Mouse (Mus musculus) left cerebral cortex, adult 18-20 months (tissue): Measurements from ENCODE around the gene Gse1. TPM values are rescaled to one million over a fixed set of nuclear protein-coding genes. Genes with fewer than 3 reads are reported as not detected.

Experiments
- DNase-seq, 2 experiments: peaks; one replicate each; pipeline ENCODE4 v3.0.0; 2021 to 2022; ENCODE audit warnings: low spot score in 2 of 2, mixed read lengths in 1 of 2
- total RNA-seq, 2 experiments: library from RNA; stranded (reverse); gene quantifications; 2 replicates each; pipeline ENCODE4 v1.2.3; 2021

The Gse1 gene
- total RNA-seq, 2 experiments from 2014 or later = 79.8 to 90.8 TPM

- DNase-seq = peak; percentile 98
These were observed 360.9 kb downstream of the Gse1 start, which contains the start of gene Gins2 for GRCm38 (mm10) chr8:120588908-120589771. TSS of gene Gins2 (minus strand) at chr8:120589304.

- no peak for DNase-seq
These were observed 361.7 kb downstream of the Gse1 start for GRCm38 (mm10) chr8:120589921-120590320.

GRCm38 (mm10) chr8:120591587-120592292 lies 363.5 kb downstream of the Gse1 start:
- no peak for DNase-seq

- DNase-seq = no peak
These were observed 366.3 kb downstream of the Gse1 start for GRCm38 (mm10) chr8:120594571-120594970.

- DNase-seq = peak; percentile 54 to 60
These were observed 367.7 kb downstream of the Gse1 start for GRCm38 (mm10) chr8:120595963-120596362.

GRCm38 (mm10) chr8:120598579-120598978 lies 370.3 kb downstream of the Gse1 start:
- DNase-seq = peak; percentile 79 to 91

GRCm38 (mm10) chr8:120599504-120599903 lies 371.2 kb downstream of the Gse1 start:
- DNase-seq = peak; percentile 77 to 85

- no peak for DNase-seq
These were observed 374.4 kb downstream of the Gse1 start for GRCm38 (mm10) chr8:120602672-120603071.

- no peak for DNase-seq
These were observed 379.2 kb downstream of the Gse1 start for GRCm38 (mm10) chr8:120607460-120607859.

GRCm38 (mm10) chr8:120607885-120608284 lies 379.6 kb downstream of the Gse1 start:
- DNase-seq = peak; percentile 73 to 87

- no peak for DNase-seq
These were observed 382.6 kb downstream of the Gse1 start for GRCm38 (mm10) chr8:120610824-120611223.

- no peak for DNase-seq
These were observed 386.2 kb downstream of the Gse1 start for GRCm38 (mm10) chr8:120614491-120614890.

GRCm38 (mm10) chr8:120616663-120617626 lies 388.7 kb downstream of the Gse1 start:
- DNase-seq = no peak

GRCm38 (mm10) chr8:120618110-120618509 lies 389.9 kb downstream of the Gse1 start:
- DNase-seq = peak; percentile 65 to 74

GRCm38 (mm10) chr8:120619235-120620180 lies 391.3 kb downstream of the Gse1 start:
- peak; percentile 18 to 28 for DNase-seq

GRCm38 (mm10) chr8:120620441-120620840 lies 392.2 kb downstream of the Gse1 start:
- no peak for DNase-seq

- DNase-seq = no peak
These were observed 393.9 kb downstream of the Gse1 start for GRCm38 (mm10) chr8:120622161-120622560.

GRCm38 (mm10) chr8:120623608-120624007 lies 395.4 kb downstream of the Gse1 start:
- DNase-seq = no peak

GRCm38 (mm10) chr8:120626461-120626860 lies 398.2 kb downstream of the Gse1 start:
- no peak for DNase-seq

GRCm38 (mm10) chr8:120627298-120627697 lies 399.0 kb downstream of the Gse1 start:
- DNase-seq = peak in 1 of 2 experiments; percentile 21
